Comparison of ENCODE assay signal across 20 mouse cellular contexts in genomic region chr3:86677573-86678155, GRCm38 (mm10).
DNase-seq lines count a peak whose midpoint lies in the region; ATAC-seq and TF ChIP-seq lines count a peak whose summit lies in the region.
"Had no signal": no experiment of that assay in that cellular context is flagged by ENCODE, and none has a peak within 500 bp of the region (broad histone marks: within the 10 kb centered on the region; RNA-seq: fewer than 3 reads in every experiment).

No protein-coding gene starts in this region.

- WGBS in spleen, adult 2 months, result 25% methylated on average over 2 of the region's 2 CpGs
- WGBS in midbrain, embryonic 11.5 days, result 53% methylated on average over 2 of the region's 2 CpGs

- no peak overlapping the region for H3K4me3 ChIP-seq in spleen, adult 2 months (ENCODE audit: extremely low read depth, insufficient read depth, insufficient read length)
- H3K4me3 ChIP-seq in midbrain, embryonic 11.5 days (ENCODE audit: low read depth, low read length), result no peak overlapping the region
- H3K4me3 ChIP-seq: forebrain, embryonic 15.5 days; layer of hippocampus, adult 2 months; left cerebral cortex, adult 2 months; limb, embryonic 12.5 days; liver, embryonic 15.5 days; midbrain, embryonic 10.5 days had no signal

- no peak for TF ChIP-seq POLR2A in spleen, adult 2 months (IDR thresholded peaks at IDR 0.05; ENCODE audit: low read depth, low read length)

- ATAC-seq in midbrain, embryonic 11.5 days (ENCODE audit: low FRiP score), result no peak
- ATAC-seq: forebrain, embryonic 15.5 days had no signal

- H3K27me3 ChIP-seq in spleen, adult 2 months (ENCODE audit: control insufficient read depth, insufficient read depth, low read length), result no peaks in the 10 kb centered on the region
- no peaks in the 10 kb centered on the region for H3K27me3 ChIP-seq in midbrain, embryonic 11.5 days (ENCODE audit: control insufficient read depth, insufficient read depth, low read length)
- H3K27me3 ChIP-seq: forebrain, embryonic 15.5 days; limb, embryonic 12.5 days; liver, embryonic 15.5 days had no signal

- no peak overlapping the region for H3K9ac ChIP-seq in midbrain, embryonic 11.5 days (ENCODE audit: low read length)
- H3K9ac ChIP-seq: forebrain, embryonic 15.5 days; limb, embryonic 12.5 days; liver, embryonic 15.5 days had no signal

- peaks cover 5% of the 10 kb centered on the region; the same call in 1 of the 2 replicates for H3K4me1 ChIP-seq in spleen, adult 2 months (ENCODE audit: control insufficient read depth, insufficient read depth, insufficient read length)
- no peaks in the 10 kb centered on the region for H3K4me1 ChIP-seq in midbrain, embryonic 11.5 days (ENCODE audit: control insufficient read depth, insufficient read depth, low read length)
- H3K4me1 ChIP-seq: forebrain, embryonic 15.5 days; limb, embryonic 12.5 days; liver, embryonic 15.5 days had no signal

- peak overlapping the region; percentile 7; the same call in 1 of the 2 replicates for H3K27ac ChIP-seq in spleen, adult 2 months (ENCODE audit: insufficient read depth, low read length)
- no peak overlapping the region for H3K27ac ChIP-seq in midbrain, embryonic 11.5 days (ENCODE audit: low read depth, low read length)
- H3K27ac ChIP-seq: forebrain, embryonic 15.5 days; layer of hippocampus, adult 2 months; left cerebral cortex, adult 2 months; limb, embryonic 12.5 days; liver, embryonic 15.5 days; midbrain, embryonic 10.5 days had no signal

- TF ChIP-seq CTCF in spleen, adult 2 months (IDR thresholded peaks at IDR 0.05; ENCODE audit: extremely low read depth, insufficient read depth, insufficient read length, insufficient replicate concordance), result no peak

- H3K36me3 ChIP-seq in spleen, adult 2 months (ENCODE audit: control insufficient read depth, insufficient read depth, low read length), result no peaks in the 10 kb centered on the region
- no peaks in the 10 kb centered on the region for H3K36me3 ChIP-seq in midbrain, embryonic 11.5 days (ENCODE audit: control insufficient read depth, insufficient read depth, low read length)
- H3K36me3 ChIP-seq: forebrain, embryonic 15.5 days; limb, embryonic 12.5 days; liver, embryonic 15.5 days; midbrain, embryonic 10.5 days had no signal

- H3K4me2 ChIP-seq in midbrain, embryonic 11.5 days, result no peak overlapping the region
- H3K4me2 ChIP-seq: forebrain, embryonic 15.5 days; heart, embryonic 11.5 days; limb, embryonic 12.5 days; liver, embryonic 15.5 days had no signal

- H3K9me3 ChIP-seq in midbrain, embryonic 11.5 days (ENCODE audit: control insufficient read depth, low read length), result no peaks in the 10 kb centered on the region
- H3K9me3 ChIP-seq: forebrain, embryonic 15.5 days; limb, embryonic 12.5 days; liver, embryonic 15.5 days; midbrain, embryonic 10.5 days had no signal

- peak; percentile 23 to 37 for DNase-seq in spleen, adult 2 months (ENCODE audit: low read depth in 1 of 2, low spot score in 2 of 2)
- DNase-seq in spleen, adult 12 weeks (ENCODE audit: low spot score), result no peak
- peak; percentile 78 for DNase-seq in ZHBTc4 (ENCODE audit: low read depth, low spot score)
- peak; percentile 40 for DNase-seq in naive thymus-derived CD4-positive, alpha-beta T cell, adult 2 months (ENCODE audit: low read depth)
- DNase-seq in thymus, postnatal 4 days, result peak; percentile 13
- DNase-seq in cerebellum, postnatal 14 days, result no peak
- DNase-seq in frontal cortex, postnatal 14 days (ENCODE audit: low spot score in 2 of 2), result no peak
- DNase-seq in midbrain, embryonic 11.5 days (ENCODE audit: low spot score, missing footprints), result no peak
- DNase-seq: adrenal gland, adult 8-10 months; cerebellum, adult 8-10 months; gastrocnemius, postnatal 10 days; heart, postnatal 4 days; lung, postnatal 10 days had no signal

Comparison
In these comparisons a context has a peak if more than half of its experiments do, and no peak if none do; other contexts are left out.
1. DNase-seq: peak in spleen, adult 2 months (2 of 2), ZHBTc4 (single experiment), naive thymus-derived CD4-positive, alpha-beta T cell, adult 2 months (single experiment) and thymus, postnatal 4 days (single experiment); none in spleen, adult 12 weeks (single experiment), cerebellum, postnatal 14 days (0 of 2), frontal cortex, postnatal 14 days (0 of 2) and midbrain, embryonic 11.5 days (single experiment).